Mouse (Mus musculus) small intestine, adult 10 weeks (tissue): ENCODE measurements around the gene Ikbkg. TPM values are rescaled to one million over a fixed set of nuclear protein-coding genes. Genes with fewer than 3 reads are reported as not detected.

ENCODE experiments used
- polyA plus RNA-seq: library from polyadenylated mRNA; stranded (reverse); fragments of 350-450 nt; fragmentation: Illumina TruSeq; extraction: RNeasy Lipid Tissue Mini Kit (QIAGEN cat#74804); gene quantifications from one replicate; pipeline ENCODE4 v1.2.3, GENCODE M21; 2014; ENCODE audit warnings: low replicate concordance

The Ikbkg gene
- 32.8 TPM for polyA plus RNA-seq

DNA sequence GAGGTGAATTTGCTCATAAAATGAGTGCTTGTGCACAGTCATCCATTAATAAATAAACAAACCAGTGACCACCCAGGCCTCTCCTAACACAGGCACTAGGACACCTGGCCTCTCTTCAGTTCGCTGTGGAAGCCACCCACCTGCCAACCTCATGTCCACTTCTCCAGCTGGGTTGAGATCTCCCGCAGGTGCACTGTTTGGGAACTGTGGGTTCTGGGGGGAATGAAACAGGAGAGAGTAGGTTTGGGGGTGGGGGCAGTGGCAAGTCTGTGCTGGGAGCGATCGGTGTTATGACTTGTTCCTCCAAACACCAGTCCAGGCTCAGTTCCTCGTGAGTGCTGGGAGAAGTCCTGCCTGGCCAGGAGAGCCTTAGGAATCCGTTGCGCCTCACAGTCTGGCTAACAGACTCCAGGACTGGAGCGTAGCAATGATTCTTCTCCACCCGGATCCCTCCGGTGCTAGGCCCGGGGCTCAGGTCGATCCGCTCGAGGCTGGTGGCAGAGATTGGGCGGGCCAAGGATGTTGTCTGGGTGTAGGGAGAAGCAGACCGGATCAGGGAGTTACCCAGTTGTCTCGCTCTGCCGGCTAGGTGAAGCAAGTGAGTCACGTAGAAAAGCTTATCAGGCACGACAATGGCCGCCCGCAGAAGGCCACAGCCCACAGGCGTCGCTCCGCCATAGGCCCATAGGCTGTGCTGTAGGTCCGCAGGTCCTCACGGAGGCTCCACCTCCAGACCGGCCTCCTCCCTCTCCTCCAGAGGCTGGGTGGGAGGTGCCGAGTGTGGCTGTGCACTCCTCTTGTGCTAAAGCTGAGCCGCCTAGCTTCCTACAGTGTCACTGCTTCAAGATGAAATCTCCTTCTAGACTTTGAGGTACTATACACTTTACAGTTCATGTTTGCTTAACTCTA is at the start of gene Ikbkg, which contains the start of gene Fam3a:
TSS of gene Ikbkg (plus strand) at position 756 of the 909 bp plus-strand sequence.
TSS of gene Fam3a (minus strand) at position 738 of the 909 bp plus-strand sequence.

GRCm38 (mm10) chrX:74353467-74353770 is 39.7 kb upstream of the Ikbkg start, which contains the start of gene Lage3:
Gene Lage3 (minus strand): TSS chrX:74353618.

GRCm38 (mm10) chrX:74372888-74373549 is 20.1 kb upstream of the Ikbkg start, which contains the start of the genes Ubl4a and Slc10a3:
Gene Ubl4a (minus strand): TSS chrX:74373218.
Gene Slc10a3 (minus strand): TSS chrX:74373349.

GRCm38 (mm10) chrX:74428826-74429276 is 35.8 kb downstream of the Ikbkg start, which contains the start of gene G6pdx:
Gene G6pdx (minus strand): TSS chrX:74429194.

GRCm38 (mm10) chrX:74481349-74481885 is 88.3 kb downstream of the Ikbkg start, which contains the start of gene Gm6880:
Gene Gm6880 (minus strand): TSS chrX:74481399.

Other genes starting within 250 kb of the Ikbkg start
- gene Tex28, start 225.5 kb upstream of the Ikbkg start, polyA plus RNA-seq = not detected
- gene Tktl1, start 216.0 kb upstream of the Ikbkg start, polyA plus RNA-seq = not detected
- gene Flna, start 143.5 kb upstream of the Ikbkg start, polyA plus RNA-seq = 16.9 TPM
- 23.2 TPM for gene Emd, start 138.6 kb upstream of the Ikbkg start, polyA plus RNA-seq
- gene Rpl10, start 122.5 kb upstream of the Ikbkg start, polyA plus RNA-seq = 610 TPM
- 48.9 TPM for gene Taz, start 111.4 kb upstream of the Ikbkg start, polyA plus RNA-seq
- gene Dnase1l1, start 111.0 kb upstream of the Ikbkg start, polyA plus RNA-seq = 52.9 TPM
- 90.9 TPM for gene Atp6ap1, start 96.2 kb upstream of the Ikbkg start, polyA plus RNA-seq
- gene Gdi1, start 88.3 kb upstream of the Ikbkg start, polyA plus RNA-seq = 81.7 TPM
- 4.8 TPM for gene Fam50a, start 80.3 kb upstream of the Ikbkg start, polyA plus RNA-seq
- gene Plxna3, start 64.2 kb upstream of the Ikbkg start, polyA plus RNA-seq = 0.63 TPM
- gene Lage3, start 39.7 kb upstream of the Ikbkg start, polyA plus RNA-seq = 7.2 TPM
- 27.4 TPM for gene Ubl4a, start 20.1 kb upstream of the Ikbkg start, polyA plus RNA-seq
- gene Slc10a3, start 19.9 kb upstream of the Ikbkg start, polyA plus RNA-seq = 6.6 TPM
- gene Fam3a, start within 50 bp of the Ikbkg start, polyA plus RNA-seq = 3.7 TPM
- gene G6pdx, start 35.9 kb downstream of the Ikbkg start, polyA plus RNA-seq = 8.9 TPM
- gene Gm6880, start 88.1 kb downstream of the Ikbkg start, polyA plus RNA-seq = not detected
- gene Olfr1326-ps1, start 181.6 kb downstream of the Ikbkg start, polyA plus RNA-seq = not detected
- gene Olfr1325, start 199.4 kb downstream of the Ikbkg start, polyA plus RNA-seq = not detected